Comparison of ENCODE assay signal across 7 mouse cellular contexts in genomic region chr9:64172816-64173665, GRCm38 (mm10). TPM values are rescaled to one million over a fixed set of nuclear protein-coding genes. Genes with fewer than 3 reads are reported as not detected.
A peak's percentile ranks its signal among the peaks of the same experiment; 100 is the strongest.
DNase-seq lines count a peak whose midpoint lies in the region; ATAC-seq lines count a peak whose summit lies in the region.

Gene Zwilch, minus strand, starts transcription at chr9:64173104.
Gene Rpl4, plus strand, starts transcription at chr9:64173375.

- peak within 1 kb of the TSS; percentile 87 for H3K9ac ChIP-seq in intestine, embryonic 15.5 days

- H3K4me1 ChIP-seq in intestine, embryonic 15.5 days (replicated peaks), result peaks cover 3% of the 10 kb centered on the region; the same call in 1 of the 2 replicates
- H3K4me1 ChIP-seq in midbrain, embryonic 10.5 days, result peaks cover 26% of the 10 kb centered on the region

- peak within 1 kb of the TSS; percentile 83 for H3K4me3 ChIP-seq in intestine, embryonic 15.5 days (replicated peaks)
- peak within 1 kb of the TSS; percentile 94 for H3K4me3 ChIP-seq in midbrain, embryonic 10.5 days

- H3K4me2 ChIP-seq in intestine, embryonic 15.5 days (replicated peaks), result peak within 1 kb of the TSS; percentile 66

- WGBS in intestine, embryonic 15.5 days, result 0% methylated on average over 42 of the region's 42 CpGs
- under 1% methylated on average over 42 of the region's 42 CpGs for WGBS in midbrain, embryonic 10.5 days

- H3K36me3 ChIP-seq in intestine, embryonic 15.5 days, result peaks cover 33% of the 10 kb centered on the region
- H3K36me3 ChIP-seq in midbrain, embryonic 10.5 days, result peaks cover 53% of the 10 kb centered on the region

- H3K9me3 ChIP-seq in intestine, embryonic 15.5 days, result no peaks in the 10 kb centered on the region
- no peaks in the 10 kb centered on the region for H3K9me3 ChIP-seq in midbrain, embryonic 10.5 days (replicated peaks)

- DNase-seq in adrenal gland, adult 18-20 months (ENCODE audit: low spot score in 2 of 2), result peak; percentile 79 to 81
- DNase-seq in embryo, embryonic 11 days, result peak; percentile 90
- peak; percentile 57 to 80 for DNase-seq in gastrocnemius, postnatal 36 days
- DNase-seq in left cerebral cortex, postnatal 25 days (ENCODE audit: low spot score in 2 of 2), result peak; percentile 83 to 84
- DNase-seq in midbrain, embryonic 10.5 days (ENCODE audit: low spot score), result peak; percentile 86
- peak; percentile 86 for DNase-seq in right cerebral cortex, postnatal 4 days

- peak; percentile 91 for ATAC-seq in intestine, embryonic 15.5 days

- intact Hi-C loops in gastrocnemius, postnatal 36 days (cut with DNase I), result no loop called here
- intact Hi-C loops in left cerebral cortex, postnatal 25 days (cut with DNase I), result no loop called here

- H3K27ac ChIP-seq in intestine, embryonic 15.5 days, result peak within 1 kb of the TSS; percentile 91
- peak within 1 kb of the TSS; percentile 97 for H3K27ac ChIP-seq in midbrain, embryonic 10.5 days (replicated peaks)

- no peaks in the 10 kb centered on the region for H3K27me3 ChIP-seq in intestine, embryonic 15.5 days (replicated peaks)
- no peaks in the 10 kb centered on the region for H3K27me3 ChIP-seq in midbrain, embryonic 10.5 days (ENCODE audit: low read depth, poor library complexity, severe bottlenecking)

RNA-seq across cellular contexts. Expression of gene Zwilch, which starts in this region (rescaled TPM):
- 1 to 10 TPM; 3.1 to 3.8 TPM for total RNA-seq in adrenal gland, adult 18-20 months (2021)
- total RNA-seq in gastrocnemius, postnatal 36 days (2021), result under 1 TPM; 0.52 to 0.79 TPM
- polyA plus RNA-seq in intestine, embryonic 15.5 days (2015; fragmentation: Nextera tagmentation; extraction: Ambion mirVana), result 20.4 and 21.6 TPM in 2 replicates
- total RNA-seq in left cerebral cortex, postnatal 25 days (2021), result 1 to 10 TPM; 2.5 to 4.6 TPM
- 42.6 and 42.8 TPM in 2 replicates for polyA plus RNA-seq in midbrain, embryonic 10.5 days (2016; fragmentation: Nextera tagmentation; extraction: Ambion mirVana)

RNA-seq across cellular contexts. Expression of gene Rpl4, which starts in this region (rescaled TPM):
- total RNA-seq in adrenal gland, adult 18-20 months (2021), result 100 to 1,000 TPM; 867 to 950 TPM
- total RNA-seq in gastrocnemius, postnatal 36 days (2021), result 100 to 1,000 TPM; 436 to 550 TPM
- polyA plus RNA-seq in intestine, embryonic 15.5 days (2015; fragmentation: Nextera tagmentation; extraction: Ambion mirVana), result 1,198 and 1,252 TPM in 2 replicates
- 100 to 1,000 TPM; 485 to 487 TPM for total RNA-seq in left cerebral cortex, postnatal 25 days (2021)
- polyA plus RNA-seq in midbrain, embryonic 10.5 days (2016; fragmentation: Nextera tagmentation; extraction: Ambion mirVana), result 1,053 and 1,229 TPM in 2 replicates

Comparison
In these comparisons a context has a peak if more than half of its experiments do, and no peak if none do; other contexts are left out.
1. Peak in every context shown above with its lines: DNase-seq, ATAC-seq, H3K4me3 ChIP-seq and H3K27ac ChIP-seq.